1 mouse cellular context compared by ENCODE assay signal in the genomic region with DNA sequence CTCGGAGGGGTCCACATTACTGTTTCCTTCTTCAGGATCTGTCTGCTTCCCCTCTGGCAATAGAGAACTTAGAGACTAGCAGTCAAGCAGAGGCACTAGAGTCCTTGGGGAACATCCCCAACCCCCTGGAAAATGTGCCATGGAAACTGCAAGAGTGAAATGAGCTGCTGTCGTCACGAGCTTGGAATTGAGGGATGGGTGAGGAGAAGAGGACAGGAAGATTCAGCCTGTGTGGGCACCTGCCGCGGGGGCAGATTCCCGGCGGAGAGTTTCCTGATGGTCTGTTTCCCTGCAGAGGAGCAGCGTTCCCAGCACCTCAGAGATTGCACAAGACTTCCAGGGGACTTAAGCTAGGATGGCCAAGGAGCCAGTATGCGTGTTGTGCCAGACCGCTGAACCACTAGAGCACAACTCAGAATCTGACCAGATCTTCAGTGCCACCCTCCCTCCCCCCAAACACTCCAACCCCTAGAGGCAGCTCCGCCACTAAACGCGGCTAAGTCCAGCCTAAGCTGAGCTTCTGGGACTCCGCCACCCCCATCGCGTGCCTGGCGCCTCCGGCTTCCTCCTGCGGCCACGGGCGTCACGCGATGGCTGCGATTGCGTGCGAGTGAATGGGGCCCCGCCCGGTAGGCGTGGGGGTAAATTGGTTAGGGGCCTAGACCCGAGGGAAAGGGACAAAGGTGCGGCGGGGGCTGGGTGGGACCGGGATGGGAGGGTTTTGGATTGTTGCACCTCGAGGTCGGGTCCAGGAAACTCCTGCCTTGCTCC.
TF ChIP-seq lines count a peak whose summit lies in the region.

No protein-coding gene starts in this region.

TF ChIP-seq in myocyte, 11 proteins besides CTCF, POLR2A, EP300 and RAD21:
- TF ChIP-seq MYOG (IDR thresholded peaks at IDR 0.05; ENCODE audit: control insufficient read depth in 1 of 3, insufficient read depth in 1 of 3, insufficient read length in 2 of 3, low read depth in 2 of 3) (no peak), CEBPB (IDR thresholded peaks at IDR 0.05; ENCODE audit: insufficient read depth, poor library complexity, severe bottlenecking) (peak; percentile 76), MYOD1 (IDR thresholded peaks at IDR 0.05; ENCODE audit: control insufficient read depth in 1 of 3, insufficient read length in 2 of 3, low read depth in 2 of 3) (no peak)
